Mouse (Mus musculus) yolk sac, embryonic 10.5 days (tissue): Measurements from ENCODE around the gene D330045A20Rik.
"Not testable (repeated sequence)": the region's sequence is repeated elsewhere in the genome, so short reads cannot be mapped to it uniquely, and the experiment has no call there.

Experiments
- DNase-seq: peaks from one replicate; pipeline ENCODE4 v3.0.0-alpha.2; 2017; ENCODE audit warnings: low spot score

D330045A20Rik gene

GRCm38 (mm10) chrX:139480022-139480894, at the start of gene D330045A20Rik:
D330045A20Rik (plus strand) TSS chrX:139480367.
- DNase-seq = peak; percentile 38

GRCm38 (mm10) chrX:139432550-139432949, 47.6 kb upstream of the D330045A20Rik start:
- DNase-seq = no peak

GRCm38 (mm10) chrX:139435202-139435601, 45.0 kb upstream of the D330045A20Rik start:
- DNase-seq = no peak

- not testable (repeated sequence) for DNase-seq
These were observed 39.1 kb upstream of the D330045A20Rik start for GRCm38 (mm10) chrX:139441057-139441456.

GRCm38 (mm10) chrX:139456812-139457211, 23.4 kb upstream of the D330045A20Rik start:
- DNase-seq = peak; percentile 55

GRCm38 (mm10) chrX:139482083-139482482, 1.9 kb downstream of the D330045A20Rik start:
- DNase-seq = no peak

GRCm38 (mm10) chrX:139484974-139485373, 4.8 kb downstream of the D330045A20Rik start:
- no peak for DNase-seq

- DNase-seq = no peak
These were observed 36.0 kb downstream of the D330045A20Rik start for GRCm38 (mm10) chrX:139516156-139516555.

GRCm38 (mm10) chrX:139519251-139519650, 39.1 kb downstream of the D330045A20Rik start:
- DNase-seq = no peak

GRCm38 (mm10) chrX:139524303-139525091, 44.3 kb downstream of the D330045A20Rik start:
- DNase-seq = peak; percentile 48

GRCm38 (mm10) chrX:139525724-139526123, 45.6 kb downstream of the D330045A20Rik start:
- no peak for DNase-seq

- peak; percentile 12 for DNase-seq
These were observed 46.8 kb downstream of the D330045A20Rik start for GRCm38 (mm10) chrX:139526984-139527383.

- DNase-seq = no peak
These were observed 49.5 kb downstream of the D330045A20Rik start for GRCm38 (mm10) chrX:139529678-139530077.

- DNase-seq = no peak
These were observed 52.1 kb downstream of the D330045A20Rik start for GRCm38 (mm10) chrX:139532293-139532692.

- DNase-seq = no peak
These were observed 57.7 kb downstream of the D330045A20Rik start for GRCm38 (mm10) chrX:139537641-139538397.

- no peak for DNase-seq
These were observed 63.6 kb downstream of the D330045A20Rik start for GRCm38 (mm10) chrX:139543726-139544125.

GRCm38 (mm10) chrX:139550456-139550855, 70.3 kb downstream of the D330045A20Rik start:
- DNase-seq = no peak

- no peak for DNase-seq
These were observed 71.9 kb downstream of the D330045A20Rik start for GRCm38 (mm10) chrX:139552090-139552489.

- peak; percentile 74 for DNase-seq
These were observed 82.2 kb downstream of the D330045A20Rik start for GRCm38 (mm10) chrX:139562255-139562924.

GRCm38 (mm10) chrX:139562925-139563461, 82.8 kb downstream of the D330045A20Rik start, which contains the start of gene Rnf128:
Rnf128 (plus strand) TSS chrX:139563316.
- DNase-seq = peak; percentile 37

- DNase-seq = no peak
These were observed 89.9 kb downstream of the D330045A20Rik start for GRCm38 (mm10) chrX:139570054-139570453.
